Mouse (Mus musculus) hematopoietic stem cell, adult 5-6 weeks (primary cell): ENCODE data around the gene Slfn4. TPM values are rescaled to one million over a fixed set of nuclear protein-coding genes. Genes with fewer than 3 reads are reported as not detected.
"Not testable (repeated sequence)": the region's sequence is repeated elsewhere in the genome, so short reads cannot be mapped to it uniquely, and the experiment has no call there.

ENCODE experiments used
- ATAC-seq, 2 experiments: fragments of 125-278 bp in 1 of 2; replicated peaks in 1 of 2; 2 replicates each; pipeline ENCODE4 v1.8.0; 2016 to 2017; ENCODE audit warnings: inconsistent platforms in 2 of 2, mild to moderate bottlenecking in 2 of 2, moderate number of reproducible peaks in 2 of 2, low read depth in 1 of 2, moderate TSS enrichment in 1 of 2; ENCODE audit not compliant: low FRiP score in 2 of 2, poor library complexity in 2 of 2, severe bottlenecking in 2 of 2, insufficient read depth in 1 of 2, low TSS enrichment in 1 of 2
- total RNA-seq: library from RNA; stranded (forward); fragments of 172-1452, 232-1000 nt; gene quantifications from 2 replicates; pipeline ENCODE4 v1.2.3, GENCODE M21; 2017

The Slfn4 gene
- total RNA-seq, 1 experiment from 2014 or later: 13.2 TPM

GRCm38 (mm10) chr11:83237390-83237789, 62.4 kb downstream of the Slfn4 start:
- not testable (repeated sequence) for ATAC-seq

- ATAC-seq: no peak
Observed at GRCm38 (mm10) chr11:83238389-83238788, 63.4 kb downstream of the Slfn4 start.

DNA sequence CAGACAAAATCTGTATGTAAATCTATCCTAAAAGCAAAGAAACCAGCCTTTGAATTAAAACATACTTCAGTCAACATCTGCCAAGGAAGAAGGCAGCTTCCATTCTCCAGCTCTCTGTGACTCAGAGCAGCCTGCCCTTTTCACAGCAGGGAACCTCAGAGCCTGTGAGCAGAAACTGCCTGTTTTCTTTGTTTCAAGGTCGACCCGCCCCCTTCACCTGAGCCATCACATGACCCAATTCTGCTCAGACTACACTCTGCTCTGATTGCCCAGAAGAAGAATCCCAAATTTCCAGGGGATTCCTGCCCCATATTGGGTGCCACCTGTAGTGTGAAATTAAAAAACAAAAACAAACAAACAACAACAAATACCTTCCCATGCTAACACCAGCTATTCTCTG, 64.8 kb downstream of the Slfn4 start:
- ATAC-seq: no peak

Other genes with a start within 250 kb of the Slfn4 start
- 14.1 and 30.8 TPM in 2 replicates for gene Slfn5, start 223.8 kb upstream of the Slfn4 start, total RNA-seq
- gene Slfn9, start 183.4 kb upstream of the Slfn4 start, total RNA-seq: 50.1 and 52.5 TPM in 2 replicates
- gene Slfn8, start 154.4 kb upstream of the Slfn4 start, total RNA-seq: 44.3 and 56.4 TPM in 2 replicates
- 37.2 and 65.0 TPM in 2 replicates for gene Slfn2, start 110.1 kb upstream of the Slfn4 start, total RNA-seq
- gene Slfn1, start 58.3 kb upstream of the Slfn4 start, total RNA-seq: 13.5 and 24.0 TPM in 2 replicates
- 25.6 and 32.5 TPM in 2 replicates for gene Slfn3, start 16.1 kb downstream of the Slfn4 start, total RNA-seq
- not detected in 2 replicates for gene Slfn14, start 111.5 kb downstream of the Slfn4 start, total RNA-seq
- 57.6 and 58.0 TPM in 2 replicates for gene Ap2b1, start 123.8 kb downstream of the Slfn4 start, total RNA-seq
- 10.3 and 10.4 TPM in 2 replicates for gene Pex12, start 127.4 kb downstream of the Slfn4 start, total RNA-seq
- gene Rasl10b, start 234.0 kb downstream of the Slfn4 start, total RNA-seq: not detected in 2 replicates